In genomic region chr6:50358104-50358679, GRCm38 (mm10) we compare ENCODE assay signal across 8 mouse cellular contexts.
DNase-seq lines count a peak whose midpoint lies in the region; ATAC-seq and TF ChIP-seq lines count a peak whose summit lies in the region.

No protein-coding gene starts in this region.

- H3K9me3 ChIP-seq in forebrain, embryonic 14.5 days (replicated peaks; ENCODE audit: control insufficient read depth, low read length), result no peaks in the 10 kb centered on the region
- no peaks in the 10 kb centered on the region for H3K9me3 ChIP-seq in heart, postnatal 0 days (replicated peaks; ENCODE audit: control insufficient read depth, low read length)
- H3K9me3 ChIP-seq in neural tube, embryonic 13.5 days, result no peaks in the 10 kb centered on the region

- no peaks in the 10 kb centered on the region for H3K36me3 ChIP-seq in forebrain, embryonic 14.5 days (ENCODE audit: control insufficient read depth, insufficient read depth, low read length)
- no peaks in the 10 kb centered on the region for H3K36me3 ChIP-seq in heart, postnatal 0 days (replicated peaks; ENCODE audit: control insufficient read depth, insufficient read depth, low read length)
- no peaks in the 10 kb centered on the region for H3K36me3 ChIP-seq in neural tube, embryonic 13.5 days

- DNase-seq in adrenal gland, postnatal 10 days, result peak; percentile 51
- no peak for DNase-seq in adrenal gland, adult 8-10 months
- peak; percentile 72 for DNase-seq in forebrain, embryonic 14.5 days (ENCODE audit: low spot score)
- peak; percentile 95 for DNase-seq in heart, postnatal 0 days (ENCODE audit: low spot score)
- DNase-seq in kidney, postnatal 36 days, result peak; percentile 57 to 65
- DNase-seq in spleen, postnatal 14 days (ENCODE audit: low spot score in 2 of 2), result no peak

- 52% methylated on average over 16 of the region's 16 CpGs for WGBS in forebrain, embryonic 14.5 days
- WGBS in heart, postnatal 0 days, result 24% methylated on average over 16 of the region's 16 CpGs
- WGBS in neural tube, embryonic 13.5 days, result 49% methylated on average over 16 of the region's 16 CpGs

- H3K27me3 ChIP-seq in forebrain, embryonic 14.5 days (replicated peaks; ENCODE audit: control insufficient read depth, insufficient read depth, low read length), result no peaks in the 10 kb centered on the region
- H3K27me3 ChIP-seq in heart, postnatal 0 days (ENCODE audit: control insufficient read depth, insufficient read depth, low read length), result no peaks in the 10 kb centered on the region
- no peaks in the 10 kb centered on the region for H3K27me3 ChIP-seq in neural tube, embryonic 13.5 days

- no peak overlapping the region for H3K9ac ChIP-seq in forebrain, embryonic 14.5 days (ENCODE audit: low read length)
- no peak overlapping the region for H3K9ac ChIP-seq in heart, postnatal 0 days (replicated peaks; ENCODE audit: low read depth, low read length)
- H3K9ac ChIP-seq in neural tube, embryonic 13.5 days, result no peak overlapping the region

- peak; percentile 82; the same call in 1 of the 2 replicates for ATAC-seq in forebrain, embryonic 14.5 days
- ATAC-seq in heart, postnatal 0 days (ENCODE audit: insufficient read depth, low read depth), result peak; percentile 88
- ATAC-seq in neural tube, embryonic 13.5 days (ENCODE audit: low read depth), result peak; percentile 77; the same call in 1 of the 2 replicates
- no peak for ATAC-seq in megakaryocyte progenitor cell, adult 5-6 weeks (replicated peaks; ENCODE audit: poor library complexity)

- H3K4me2 ChIP-seq in forebrain, embryonic 14.5 days (ENCODE audit: low read length), result no peak overlapping the region
- peak overlapping the region; percentile 5; the same call in 1 of the 2 replicates for H3K4me2 ChIP-seq in heart, postnatal 0 days (ENCODE audit: low read depth, low read length)
- H3K4me2 ChIP-seq in neural tube, embryonic 13.5 days, result no peak overlapping the region

- H3K27ac ChIP-seq in forebrain, embryonic 14.5 days (ENCODE audit: low read depth, low read length), result no peak overlapping the region
- peak overlapping the region; percentile 88 for H3K27ac ChIP-seq in heart, postnatal 0 days (ENCODE audit: low read depth)
- H3K27ac ChIP-seq in neural tube, embryonic 13.5 days (replicated peaks), result 0 out of 2 replicates have a peak overlapping the region, but pooled peaks have one; percentile 15

- H3K4me3 ChIP-seq in forebrain, embryonic 14.5 days (ENCODE audit: low read depth, low read length), result no peak overlapping the region
- H3K4me3 ChIP-seq in heart, postnatal 0 days (ENCODE audit: low read depth, low read length), result no peak overlapping the region
- H3K4me3 ChIP-seq in neural tube, embryonic 13.5 days, result no peak overlapping the region

- H3K4me1 ChIP-seq in forebrain, embryonic 14.5 days (ENCODE audit: control insufficient read depth, insufficient read depth, low read length), result peaks cover 8% of the 10 kb centered on the region
- H3K4me1 ChIP-seq in heart, postnatal 0 days (ENCODE audit: control insufficient read depth, insufficient read depth), result peaks cover 73% of the 10 kb centered on the region
- peaks cover 39% of the 10 kb centered on the region for H3K4me1 ChIP-seq in neural tube, embryonic 13.5 days (replicated peaks)

- TF ChIP-seq CTCF in heart, postnatal 0 days (IDR thresholded peaks at IDR 0.05; ENCODE audit: low read depth), result no peak

- TF ChIP-seq EP300 in heart, postnatal 0 days (IDR thresholded peaks at IDR 0.05; ENCODE audit: low read depth), result peak; percentile 89; the same call in 1 of the 2 replicates

Comparison
In these comparisons a context has a peak if more than half of its experiments do, and no peak if none do; other contexts are left out.
1. DNase-seq: peak in adrenal gland, postnatal 10 days (single experiment), forebrain, embryonic 14.5 days (single experiment), heart, postnatal 0 days (single experiment) and kidney, postnatal 36 days (2 of 2); none in adrenal gland, adult 8-10 months (single experiment) and spleen, postnatal 14 days (0 of 2).